Comparison of ENCODE assay signal across 16 mouse cellular contexts in the genomic region with DNA sequence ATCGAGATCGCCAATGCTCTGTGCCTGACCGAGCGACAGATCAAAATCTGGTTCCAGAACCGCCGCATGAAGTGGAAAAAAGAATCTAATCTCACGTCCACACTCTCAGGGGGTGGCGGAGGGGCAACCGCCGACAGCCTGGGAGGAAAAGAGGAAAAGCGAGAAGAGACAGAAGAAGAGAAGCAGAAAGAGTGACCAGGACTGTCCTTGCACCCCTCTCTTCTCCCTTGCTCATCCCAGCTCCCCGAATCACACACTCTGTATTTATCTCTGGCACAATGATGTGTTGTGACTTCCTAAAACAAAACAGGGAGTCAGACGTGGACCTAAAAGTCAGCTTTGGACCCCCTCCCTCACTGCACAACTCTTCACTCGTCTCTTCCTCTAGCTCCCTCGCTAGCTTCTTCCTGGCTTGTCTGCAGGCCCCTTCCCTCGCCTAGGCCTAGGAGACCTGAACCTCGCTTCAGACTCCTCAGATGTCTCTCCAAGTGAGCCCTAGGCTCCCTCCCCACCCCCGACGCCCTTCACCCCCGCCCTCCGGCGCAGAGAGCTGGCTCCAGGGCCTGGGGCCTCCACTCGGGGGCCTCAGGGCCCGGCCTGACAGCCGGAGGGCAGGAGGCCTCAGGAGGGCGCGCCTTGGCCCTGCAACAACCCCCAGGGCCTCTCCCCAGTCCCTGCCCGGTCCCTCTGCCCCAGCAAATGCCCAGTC. TPM values are rescaled to one million over a fixed set of nuclear protein-coding genes. Genes with fewer than 3 reads are reported as not detected.
A peak's percentile ranks its signal among the peaks of the same experiment; 100 is the strongest.
DNase-seq lines count a peak whose midpoint lies in the region; ATAC-seq and TF ChIP-seq lines count a peak whose summit lies in the region.
"Had no signal": no experiment of that assay in that cellular context is flagged by ENCODE, and none has a peak within 500 bp of the region (broad histone marks: within the 10 kb centered on the region; RNA-seq: fewer than 3 reads in every experiment).

No protein-coding gene starts in this region.

- H3K27me3 ChIP-seq in hindbrain, embryonic 12.5 days: peaks cover 98% of the 10 kb centered on the region
- peaks cover 100% of the 10 kb centered on the region for H3K27me3 ChIP-seq in hindbrain, embryonic 10.5 days (ENCODE audit: insufficient read depth, poor library complexity, severe bottlenecking)
- no peaks in the 10 kb centered on the region for H3K27me3 ChIP-seq in G1E (ENCODE audit: insufficient read depth, low read length)
- peaks cover 96% of the 10 kb centered on the region for H3K27me3 ChIP-seq in hindbrain, embryonic 13.5 days
- no peaks in the 10 kb centered on the region for H3K27me3 ChIP-seq in neural tube, embryonic 11.5 days (ENCODE audit: control insufficient read depth, insufficient read depth, low read length)
- H3K27me3 ChIP-seq: CH12.LX had no signal

- no peak overlapping the region for H3K9ac ChIP-seq in hindbrain, embryonic 12.5 days
- peak overlapping the region; percentile 64 for H3K9ac ChIP-seq in hindbrain, embryonic 13.5 days
- peak overlapping the region; percentile 95 for H3K9ac ChIP-seq in neural tube, embryonic 11.5 days (ENCODE audit: low read length)
- H3K9ac ChIP-seq: lung, embryonic 15.5 days; midbrain, embryonic 15.5 days had no signal

- WGBS in hindbrain, embryonic 12.5 days: 1% methylated on average over 28 of the region's 28 CpGs
- WGBS in hindbrain, embryonic 10.5 days: under 1% methylated on average over 28 of the region's 28 CpGs
- WGBS in hindbrain, embryonic 13.5 days: under 1% methylated on average over 28 of the region's 28 CpGs
- WGBS in neural tube, embryonic 11.5 days: under 1% methylated on average over 28 of the region's 28 CpGs

- intact Hi-C loops in left cerebral cortex, postnatal 14 days (cut with DNase I): no loop called here

- no peaks in the 10 kb centered on the region for H3K9me3 ChIP-seq in hindbrain, embryonic 12.5 days (replicated peaks)
- H3K9me3 ChIP-seq in hindbrain, embryonic 10.5 days: no peaks in the 10 kb centered on the region
- H3K9me3 ChIP-seq in G1E (replicated peaks): no peaks in the 10 kb centered on the region
- no peaks in the 10 kb centered on the region for H3K9me3 ChIP-seq in hindbrain, embryonic 13.5 days
- no peaks in the 10 kb centered on the region for H3K9me3 ChIP-seq in neural tube, embryonic 11.5 days (ENCODE audit: control insufficient read depth, low read length)
- H3K9me3 ChIP-seq: lung, embryonic 15.5 days; midbrain, embryonic 15.5 days had no signal

- peak overlapping the region; percentile 21 for H3K4me3 ChIP-seq in hindbrain, embryonic 12.5 days
- H3K4me3 ChIP-seq in hindbrain, embryonic 10.5 days: no peak overlapping the region
- peak overlapping the region; percentile 77 for H3K4me3 ChIP-seq in G1E (ENCODE audit: low read depth, low read length)
- peak overlapping the region; percentile 34 for H3K4me3 ChIP-seq in hindbrain, embryonic 13.5 days
- peak overlapping the region; percentile 62 for H3K4me3 ChIP-seq in neural tube, embryonic 11.5 days (ENCODE audit: low read depth, low read length)
- H3K4me3 ChIP-seq: lung, embryonic 15.5 days; midbrain, embryonic 15.5 days had no signal

- H3K27ac ChIP-seq in hindbrain, embryonic 12.5 days: peak overlapping the region; percentile 30; the same call in 1 of the 2 replicates
- H3K27ac ChIP-seq in hindbrain, embryonic 10.5 days: no peak overlapping the region
- peak overlapping the region; percentile 84 for H3K27ac ChIP-seq in hindbrain, embryonic 13.5 days
- H3K27ac ChIP-seq in neural tube, embryonic 11.5 days (ENCODE audit: low read depth, low read length): peak overlapping the region; percentile 97
- H3K27ac ChIP-seq: lung, embryonic 15.5 days; midbrain, embryonic 15.5 days had no signal

- DNase-seq in hindbrain, embryonic 10.5 days (ENCODE audit: low spot score): no peak
- peak; percentile 77 for DNase-seq in G1E (ENCODE audit: low spot score)
- DNase-seq in neural tube, embryonic 11.5 days (ENCODE audit: low spot score): no peak
- no peak for DNase-seq in left cerebral cortex, postnatal 14 days (ENCODE audit: low spot score in 2 of 2)
- DNase-seq in right cerebral cortex, postnatal 36 days (ENCODE audit: low spot score in 2 of 2): no peak
- no peak for DNase-seq in heart, adult 18-20 months
- DNase-seq: cerebellum, postnatal 25 days; gastrocnemius, postnatal 25 days; retina, postnatal 1 day had no signal

- no peak for TF ChIP-seq CTCF in G1E (IDR thresholded peaks at IDR 0.05; ENCODE audit: low read depth, low read length)

- H3K4me1 ChIP-seq in hindbrain, embryonic 12.5 days: 0 out of 2 replicates have a peak, but pooled peaks cover 3% of the 10 kb centered on the region
- H3K4me1 ChIP-seq in hindbrain, embryonic 10.5 days (replicated peaks): peaks cover 5% of the 10 kb centered on the region; the same call in 1 of the 2 replicates
- H3K4me1 ChIP-seq in G1E (ENCODE audit: insufficient read depth, low read depth, low read length): peaks cover 83% of the 10 kb centered on the region
- peaks cover 16% of the 10 kb centered on the region for H3K4me1 ChIP-seq in hindbrain, embryonic 13.5 days (replicated peaks)
- H3K4me1 ChIP-seq in neural tube, embryonic 11.5 days (ENCODE audit: control insufficient read depth, insufficient read depth, low read length): peaks cover 54% of the 10 kb centered on the region

- peak overlapping the region; percentile 36 for H3K4me2 ChIP-seq in hindbrain, embryonic 12.5 days (replicated peaks)
- peak overlapping the region; percentile 52 for H3K4me2 ChIP-seq in hindbrain, embryonic 13.5 days
- peak overlapping the region; percentile 99 for H3K4me2 ChIP-seq in neural tube, embryonic 11.5 days (ENCODE audit: low read depth)
- H3K4me2 ChIP-seq: lung, embryonic 15.5 days; midbrain, embryonic 15.5 days had no signal

- H3K36me3 ChIP-seq in hindbrain, embryonic 12.5 days: no peaks in the 10 kb centered on the region
- H3K36me3 ChIP-seq in hindbrain, embryonic 10.5 days: no peaks in the 10 kb centered on the region
- peaks cover 14% of the 10 kb centered on the region for H3K36me3 ChIP-seq in G1E (replicated peaks)
- H3K36me3 ChIP-seq in hindbrain, embryonic 13.5 days: no peaks in the 10 kb centered on the region
- H3K36me3 ChIP-seq in neural tube, embryonic 11.5 days (ENCODE audit: control insufficient read depth, insufficient read depth, low read length): no peaks in the 10 kb centered on the region; the same call in 1 of the 2 replicates
- H3K36me3 ChIP-seq: lung, embryonic 15.5 days; midbrain, embryonic 15.5 days had no signal

- no peak for ATAC-seq in hindbrain, embryonic 12.5 days (ENCODE audit: low FRiP score)
- no peak for ATAC-seq in G1E (ENCODE audit: extremely low read depth, insufficient number of reproducible peaks, low FRiP score, poor library complexity, severe bottlenecking)
- ATAC-seq in hindbrain, embryonic 13.5 days (ENCODE audit: low FRiP score): no peak
- no peak for ATAC-seq in neural tube, embryonic 11.5 days (ENCODE audit: insufficient read depth, low FRiP score, low TSS enrichment)
- ATAC-seq: midbrain, embryonic 15.5 days had no signal

RNA-seq across cellular contexts. Expression of a gene that starts 7.7 kb away (rescaled TPM):
- polyA plus RNA-seq in hindbrain, embryonic 12.5 days (2016; fragmentation: Nextera tagmentation; extraction: Ambion mirVana): 34.5 and 59.6 TPM in 2 replicates
- 1.5 and 29.6 TPM in 2 replicates for polyA plus RNA-seq in hindbrain, embryonic 10.5 days (2016; fragmentation: Nextera tagmentation; extraction: Ambion mirVana)
- total RNA-seq in G1E (2014; fragmentation: Nextera tagmentation): 29.3 and 33.9 TPM in 2 replicates
- total RNA-seq in G1E (2017): 11.0 and 12.2 TPM in 2 replicates
- 60.1 and 65.8 TPM in 2 replicates for polyA plus RNA-seq in G1E (2012)
- 76.2 and 86.9 TPM in 2 replicates for polyA plus RNA-seq in hindbrain, embryonic 13.5 days (2015; fragmentation: Nextera tagmentation; extraction: Ambion mirVana)
- polyA plus RNA-seq in neural tube, embryonic 11.5 days (2014; fragmentation: Nextera tagmentation; extraction: Ambion mirVana): 62.6 and 67.3 TPM in 2 replicates
- not detected for total RNA-seq in left cerebral cortex, postnatal 14 days (2021)
- total RNA-seq in heart, adult 18-20 months (2021): under 1 TPM in 1 of 2 experiments, not detected in 1; 0.23 TPM
- total RNA-seq: heart, postnatal 25 days had no signal
- polyA plus RNA-seq: forebrain, embryonic 11.5 days; midbrain, embryonic 15.5 days had no signal

RNA-seq across cellular contexts. Expression of a gene that starts 12.9 kb away (rescaled TPM):
- polyA plus RNA-seq in hindbrain, embryonic 12.5 days (2016; fragmentation: Nextera tagmentation; extraction: Ambion mirVana): 2.1 and 2.3 TPM in 2 replicates
- polyA plus RNA-seq in hindbrain, embryonic 10.5 days (2016; fragmentation: Nextera tagmentation; extraction: Ambion mirVana): not detected in 2 replicates
- total RNA-seq in G1E (2014; fragmentation: Nextera tagmentation): 16.3 and 37.1 TPM in 2 replicates
- total RNA-seq in G1E (2017): 8.6 and 12.0 TPM in 2 replicates
- 27.1 and 28.6 TPM in 2 replicates for polyA plus RNA-seq in G1E (2012)
- polyA plus RNA-seq in hindbrain, embryonic 13.5 days (2015; fragmentation: Nextera tagmentation; extraction: Ambion mirVana): 5.3 and 9.1 TPM in 2 replicates
- polyA plus RNA-seq in neural tube, embryonic 11.5 days (2014; fragmentation: Nextera tagmentation; extraction: Ambion mirVana): 95.9 and 96.4 TPM in 2 replicates
- total RNA-seq in left cerebral cortex, postnatal 14 days (2021): not detected
- under 1 TPM in 1 of 2 experiments, not detected in 1; 0.18 TPM for total RNA-seq in heart, adult 18-20 months (2021)
- total RNA-seq: heart, postnatal 25 days had no signal
- polyA plus RNA-seq: forebrain, embryonic 11.5 days; midbrain, embryonic 15.5 days had no signal

RNA-seq across cellular contexts. Expression of a gene that starts 20.6 kb away (rescaled TPM):
- polyA plus RNA-seq in hindbrain, embryonic 12.5 days (2016; fragmentation: Nextera tagmentation; extraction: Ambion mirVana): not detected in 2 replicates
- not detected in 2 replicates for polyA plus RNA-seq in hindbrain, embryonic 10.5 days (2016; fragmentation: Nextera tagmentation; extraction: Ambion mirVana)
- total RNA-seq in G1E (2014; fragmentation: Nextera tagmentation) (21.1 and 26.6 TPM in 2 replicates), G1E (2017) (2.0 and 2.7 TPM in 2 replicates)
- 10.1 and 12.2 TPM in 2 replicates for polyA plus RNA-seq in G1E (2012)
- 0.50 and 1.5 TPM in 2 replicates for polyA plus RNA-seq in hindbrain, embryonic 13.5 days (2015; fragmentation: Nextera tagmentation; extraction: Ambion mirVana)
- polyA plus RNA-seq in neural tube, embryonic 11.5 days (2014; fragmentation: Nextera tagmentation; extraction: Ambion mirVana): 63.7 and 67.1 TPM in 2 replicates
- not detected for total RNA-seq in left cerebral cortex, postnatal 14 days (2021)
- not detected for total RNA-seq in heart, adult 18-20 months (2021)
- total RNA-seq: CH12.LX; heart, postnatal 25 days had no signal
- polyA plus RNA-seq: forebrain, embryonic 11.5 days; lung, embryonic 15.5 days; midbrain, embryonic 15.5 days had no signal

RNA-seq across cellular contexts. Expression of a gene that starts 34.8 kb away (rescaled TPM):
- polyA plus RNA-seq in hindbrain, embryonic 12.5 days (2016; fragmentation: Nextera tagmentation; extraction: Ambion mirVana): not detected in 2 replicates
- polyA plus RNA-seq in hindbrain, embryonic 10.5 days (2016; fragmentation: Nextera tagmentation; extraction: Ambion mirVana): not detected in 2 replicates
- total RNA-seq in G1E (2014; fragmentation: Nextera tagmentation): 5.0 and 7.9 TPM in 2 replicates
- total RNA-seq in G1E (2017): 3.3 and 3.9 TPM in 2 replicates
- 9.8 and 12.0 TPM in 2 replicates for polyA plus RNA-seq in G1E (2012)
- polyA plus RNA-seq in hindbrain, embryonic 13.5 days (2015; fragmentation: Nextera tagmentation; extraction: Ambion mirVana): 0.13 TPM in 1 of 2 replicates, not detected in the other
- 36.1 and 40.0 TPM in 2 replicates for polyA plus RNA-seq in neural tube, embryonic 11.5 days (2014; fragmentation: Nextera tagmentation; extraction: Ambion mirVana)
- not detected for total RNA-seq in left cerebral cortex, postnatal 14 days (2021)
- total RNA-seq in heart, adult 18-20 months (2021): not detected
- total RNA-seq: heart, postnatal 25 days had no signal
- polyA plus RNA-seq: forebrain, embryonic 11.5 days; lung, embryonic 15.5 days; midbrain, embryonic 15.5 days had no signal

RNA-seq across cellular contexts. Expression of a gene that starts 43.8 kb away (rescaled TPM):
- polyA plus RNA-seq in hindbrain, embryonic 12.5 days (2016; fragmentation: Nextera tagmentation; extraction: Ambion mirVana): 20.2 and 37.0 TPM in 2 replicates
- 0.37 and 10.8 TPM in 2 replicates for polyA plus RNA-seq in hindbrain, embryonic 10.5 days (2016; fragmentation: Nextera tagmentation; extraction: Ambion mirVana)
- total RNA-seq in G1E (2014; fragmentation: Nextera tagmentation) (9.9 and 19.8 TPM in 2 replicates), G1E (2017) (7.6 and 9.1 TPM in 2 replicates)
- polyA plus RNA-seq in G1E (2012): 11.4 and 12.4 TPM in 2 replicates
- 32.3 and 39.2 TPM in 2 replicates for polyA plus RNA-seq in hindbrain, embryonic 13.5 days (2015; fragmentation: Nextera tagmentation; extraction: Ambion mirVana)
- 36.3 and 37.3 TPM in 2 replicates for polyA plus RNA-seq in neural tube, embryonic 11.5 days (2014; fragmentation: Nextera tagmentation; extraction: Ambion mirVana)
- total RNA-seq in left cerebral cortex, postnatal 14 days (2021): not detected
- under 1 TPM in 1 of 2 experiments, not detected in 1; 0.18 TPM for total RNA-seq in heart, adult 18-20 months (2021)
- total RNA-seq: heart, postnatal 25 days had no signal
- polyA plus RNA-seq: forebrain, embryonic 11.5 days; midbrain, embryonic 15.5 days had no signal

Comparison
In these comparisons a context has a peak if more than half of its experiments do, and no peak if none do; other contexts are left out.
1. H3K4me2 ChIP-seq: peak in every context shown above with its lines; median percentile 99 in neural tube, embryonic 11.5 days; 52 in hindbrain, embryonic 13.5 days; 36 in hindbrain, embryonic 12.5 days.